Mouse (Mus musculus) neural tube, embryonic 14.5 days (tissue): Measurements from ENCODE around the gene Hbp1. TPM values are rescaled to one million over a fixed set of nuclear protein-coding genes. Genes with fewer than 3 reads are reported as not detected.

Source experiments
- ATAC-seq: fragments of 200-750 bp; cut with Nextera tagmentation; 2 replicates; pipeline ENCODE4 v1.8.0; 2017; ENCODE audit warnings: low read depth, mild to moderate bottlenecking, moderate TSS enrichment, moderate library complexity
- H3K27ac ChIP-seq: fragments of 300-500 bp; sonication (generic); 2 replicates; pipeline ENCODE4 v1.5.1; 2014; ENCODE audit warnings: low read depth, mild to moderate bottlenecking, control low read depth, low read length, moderate library complexity, mixed read lengths
- H3K27me3 ChIP-seq: fragments of 300-500 bp; sonication (generic); 2 replicates; pipeline ENCODE4 v1.6.1; 2014; ENCODE audit warnings: low read length; ENCODE audit not compliant: control insufficient read depth, insufficient read depth
- H3K36me3 ChIP-seq: fragments of 300-500 bp; sonication (generic); 2 replicates; pipeline ENCODE4 v1.6.1; 2014; ENCODE audit warnings: low read length, mixed read lengths; ENCODE audit not compliant: control insufficient read depth, insufficient read depth
- H3K4me1 ChIP-seq: fragments of 300-500 bp; sonication (generic); 2 replicates; pipeline ENCODE4 v1.6.1; 2014; ENCODE audit warnings: low read length; ENCODE audit not compliant: control insufficient read depth, insufficient read depth
- H3K4me2 ChIP-seq: fragments of 300-500 bp; sonication (generic); 2 replicates; pipeline ENCODE4 v1.6.1; 2014; ENCODE audit warnings: mild to moderate bottlenecking, low read depth, low read length, control low read depth
- H3K4me3 ChIP-seq: fragments of 300-500 bp; sonication (generic); 2 replicates; pipeline ENCODE4 v1.5.1; 2014; ENCODE audit warnings: low read depth, low read length, control low read depth, mixed read lengths
- H3K9ac ChIP-seq: fragments of 300-500 bp; sonication (generic); replicated peaks from 2 replicates; pipeline ENCODE4 v1.6.1; 2014; ENCODE audit warnings: low read depth, mild to moderate bottlenecking, control low read depth, low read length, mixed read lengths
- H3K9me3 ChIP-seq: fragments of 300-500 bp; sonication (generic); 2 replicates; pipeline ENCODE4 v1.6.1; 2016; ENCODE audit warnings: low read length; ENCODE audit not compliant: control insufficient read depth
- WGBS: fragments of 180-500 bp; shearing (Covaris S2); extraction: QIAGEN DNeasy Blood & Tissue Kit; methylation state at CpG from one replicate; pipeline ENCODE4 v1.1.7; 2014; 5-methylcytosine and 5-hydroxymethylcytosine counted together
- polyA plus RNA-seq: library from polyadenylated mRNA; unstranded; fragments of >200 nt; fragmentation: Nextera tagmentation; extraction: Ambion mirVana; gene quantifications from 2 replicates; pipeline ENCODE4 v1.2.1, GENCODE M21; 2014

Gene Hbp1
- polyA plus RNA-seq, 1 experiment from 2014 or later, result 47.4 TPM

GRCm38 (mm10) chr12:31924135-31924534, 26.2 kb downstream of the Hbp1 start:
- no peak overlapping the region for H3K27ac ChIP-seq
- ATAC-seq, result no peak
- H3K4me1 ChIP-seq, result no peaks in the 10 kb centered on the region
- 91% methylated on average over 3 of the region's 3 CpGs for WGBS
- no peak overlapping the region for H3K9ac ChIP-seq
- no peaks in the 10 kb centered on the region for H3K27me3 ChIP-seq
- no peak overlapping the region for H3K4me3 ChIP-seq
- H3K4me2 ChIP-seq, result no peak overlapping the region
- H3K9me3 ChIP-seq, result no peaks in the 10 kb centered on the region
- H3K36me3 ChIP-seq, result peaks cover 27% of the 10 kb centered on the region

- no peak for ATAC-seq
- H3K9me3 ChIP-seq, result no peaks in the 10 kb centered on the region
- no peak overlapping the region for H3K9ac ChIP-seq
- H3K4me2 ChIP-seq, result no peak overlapping the region
- no peaks in the 10 kb centered on the region for H3K27me3 ChIP-seq
- no peaks in the 10 kb centered on the region for H3K4me1 ChIP-seq
- H3K4me3 ChIP-seq, result no peak overlapping the region
- 83% methylated on average over 18 of the region's 18 CpGs for WGBS
- peaks cover 14% of the 10 kb centered on the region for H3K36me3 ChIP-seq
- H3K27ac ChIP-seq, result no peak overlapping the region
These were observed 29.6 kb downstream of the Hbp1 start for GRCm38 (mm10) chr12:31920464-31921405.

GRCm38 (mm10) chr12:31917245-31917644, 33.1 kb downstream of the Hbp1 start:
- Histone ChIP-seq H3K4me2 (no peak overlapping the region), H3K27ac (no peak overlapping the region), H3K9ac (no peak overlapping the region), H3K4me1 (no peaks in the 10 kb centered on the region), H3K9me3 (no peaks in the 10 kb centered on the region), H3K27me3 (no peaks in the 10 kb centered on the region), H3K36me3 (no peaks in the 10 kb centered on the region), H3K4me3 (no peak overlapping the region)
- 87% methylated on average over 5 of the region's 5 CpGs for WGBS
- ATAC-seq, result no peak

GRCm38 (mm10) chr12:31916691-31917090, 33.6 kb downstream of the Hbp1 start:
- WGBS, result 97% methylated on average over 5 of the region's 5 CpGs
- Histone ChIP-seq H3K36me3 (no peaks in the 10 kb centered on the region), H3K9me3 (no peaks in the 10 kb centered on the region), H3K4me2 (no peak overlapping the region), H3K27me3 (no peaks in the 10 kb centered on the region), H3K4me3 (no peak overlapping the region), H3K4me1 (no peaks in the 10 kb centered on the region), H3K9ac (no peak overlapping the region), H3K27ac (no peak overlapping the region)
- no peak for ATAC-seq

- ATAC-seq, result no peak
- WGBS, result 86% methylated on average over 4 of the region's 4 CpGs
These were observed 36.7 kb downstream of the Hbp1 start for GRCm38 (mm10) chr12:31913614-31914013.

GRCm38 (mm10) chr12:31912966-31913551, 37.3 kb downstream of the Hbp1 start:
- Histone ChIP-seq H3K4me2 (no peak overlapping the region), H3K27ac (no peak overlapping the region), H3K36me3 (no peaks in the 10 kb centered on the region), H3K9ac (no peak overlapping the region), H3K4me3 (no peak overlapping the region), H3K4me1 (no peaks in the 10 kb centered on the region), H3K9me3 (no peaks in the 10 kb centered on the region), H3K27me3 (no peaks in the 10 kb centered on the region)
- ATAC-seq, result no peak
- WGBS, result 87% methylated on average over 6 of the region's 6 CpGs

More at GRCm38 (mm10) chr12:31913614-31914013, 36.7 kb downstream of the Hbp1 start:
- Histone ChIP-seq H3K4me3 (no peak overlapping the region), H3K9me3 (no peaks in the 10 kb centered on the region), H3K27ac (no peak overlapping the region), H3K27me3 (no peaks in the 10 kb centered on the region), H3K9ac (no peak overlapping the region), H3K4me1 (no peaks in the 10 kb centered on the region), H3K4me2 (no peak overlapping the region), H3K36me3 (no peaks in the 10 kb centered on the region)

GRCm38 (mm10) chr12:31907436-31907835, 42.9 kb downstream of the Hbp1 start:
- Histone ChIP-seq H3K27ac (no peak overlapping the region), H3K36me3 (no peaks in the 10 kb centered on the region), H3K27me3 (no peaks in the 10 kb centered on the region), H3K9ac (no peak overlapping the region), H3K4me2 (no peak overlapping the region), H3K4me1 (peaks cover 10% of the 10 kb centered on the region), H3K9me3 (no peaks in the 10 kb centered on the region), H3K4me3 (no peak overlapping the region)
- 94% methylated on average over 2 of the region's 2 CpGs for WGBS
- no peak for ATAC-seq

GRCm38 (mm10) chr12:31905696-31906551, 44.4 kb downstream of the Hbp1 start:
- H3K27ac ChIP-seq, result peak overlapping the region; percentile 77
- H3K27me3 ChIP-seq, result no peaks in the 10 kb centered on the region
- no peaks in the 10 kb centered on the region for H3K36me3 ChIP-seq
- no peak overlapping the region for H3K4me2 ChIP-seq
- peak; percentile 91 for ATAC-seq
- peaks cover 10% of the 10 kb centered on the region for H3K4me1 ChIP-seq
- no peak overlapping the region for H3K9ac ChIP-seq
- H3K9me3 ChIP-seq, result no peaks in the 10 kb centered on the region
- H3K4me3 ChIP-seq, result no peak overlapping the region
- WGBS, result 44% methylated on average over 6 of the region's 6 CpGs
